Mouse (Mus musculus) v-Abl transformed pro-B cells (cell line): Measurements from ENCODE around the gene Zc2hc1c.

Experiments used
- in situ Hi-C, 2 experiments: fragments of 400-800 bp; cut with MboI; formaldehyde crosslinking; loops; one replicate each; pipeline ENCODE4 v1.15.1; 2025; ENCODE audit not compliant: unreplicated experiment in 2 of 2

Gene Zc2hc1c

GRCm38 (mm10) chr12:85305247-85305892, 17.0 kb downstream of the Zc2hc1c start:
- in situ Hi-C loops = loop anchor here (10.0 to 25.0 kb wide), 5 partner anchors 161 to 668 kb away; partner anchors contain the start of genes Isca2 (in 1 of the 2), Npc2 (in 1 of the 2) and Vrtn (in 1 of the 2)

- in situ Hi-C loops = loop anchor here (10.0 to 25.0 kb wide), 5 partner anchors 164 to 671 kb away; partner anchors contain the start of genes Isca2 (in 1 of the 2), Npc2 (in 1 of the 2) and Vrtn (in 1 of the 2)
Measured at GRCm38 (mm10) chr12:85308651-85309050, 20.3 kb downstream of the Zc2hc1c start.

- in situ Hi-C loops = loop anchor here (25.0 kb wide), 2 partner anchors 757 to 782 kb away; partner anchors contain the start of genes Ift43 (in 1 of the 2) and Tgfb3 (in 1 of the 2)
Measured at GRCm38 (mm10) chr12:85330153-85330552, 41.8 kb downstream of the Zc2hc1c start.

GRCm38 (mm10) chr12:85337567-85338311, 49.3 kb downstream of the Zc2hc1c start:
- in situ Hi-C loops = loop anchor here (25.0 kb wide), 2 partner anchors 750 to 775 kb away; partner anchors contain the start of genes Ift43 (in 1 of the 2) and Tgfb3 (in 1 of the 2)

- in situ Hi-C loops = loop anchor here (25.0 kb wide), 2 partner anchors 748 to 773 kb away; partner anchors contain the start of genes Ift43 (in 1 of the 2) and Tgfb3 (in 1 of the 2)
Measured at GRCm38 (mm10) chr12:85338815-85339214, 50.4 kb downstream of the Zc2hc1c start.

- in situ Hi-C loops = loop anchor here (25.0 kb wide), 2 partner anchors 748 to 773 kb away; partner anchors contain the start of genes Ift43 (in 1 of the 2) and Tgfb3 (in 1 of the 2)
Measured at GRCm38 (mm10) chr12:85339243-85339729, 50.9 kb downstream of the Zc2hc1c start, which contains the start of gene Nek9. Gene Nek9, minus strand, starts transcription at chr12:85339362.

GRCm38 (mm10) chr12:85339947-85340346, 51.6 kb downstream of the Zc2hc1c start:
- in situ Hi-C loops = loop anchor here (5.0 to 25.0 kb wide), 9 partner anchors 37 to 772 kb away; partner anchors contain the start of genes Erg28 (in 1 of the 2), Ift43 (in 1 of the 2), Tgfb3 (in 1 of the 2) and Ttll5 (in 1 of the 2)

- in situ Hi-C loops = loop anchor here (5.0 to 25.0 kb wide), 9 partner anchors 36 to 771 kb away; partner anchors contain the start of genes Erg28 (in 1 of the 2), Ift43 (in 1 of the 2), Tgfb3 (in 1 of the 2) and Ttll5 (in 1 of the 2)
Measured at GRCm38 (mm10) chr12:85341131-85341530, 52.7 kb downstream of the Zc2hc1c start.

- in situ Hi-C loops = loop anchor here (5.0 to 25.0 kb wide), 9 partner anchors 35 to 770 kb away; partner anchors contain the start of genes Erg28 (in 1 of the 2), Ift43 (in 1 of the 2), Tgfb3 (in 1 of the 2) and Ttll5 (in 1 of the 2)
Measured at GRCm38 (mm10) chr12:85342310-85342709, 53.9 kb downstream of the Zc2hc1c start.

- in situ Hi-C loops = loop anchor here (5.0 to 25.0 kb wide), 9 partner anchors 33 to 768 kb away; partner anchors contain the start of genes Erg28 (in 1 of the 2), Ift43 (in 1 of the 2), Tgfb3 (in 1 of the 2) and Ttll5 (in 1 of the 2)
Measured at GRCm38 (mm10) chr12:85344252-85344651, 55.9 kb downstream of the Zc2hc1c start.

GRCm38 (mm10) chr12:85345559-85345958, 57.2 kb downstream of the Zc2hc1c start:
- in situ Hi-C loops = loop anchor here (5.0 to 25.0 kb wide), 3 partner anchors 142 to 767 kb away; partner anchors contain the start of genes Ift43 (in 1 of the 2) and Tgfb3 (in 1 of the 2)

GRCm38 (mm10) chr12:85346374-85346773, 58.0 kb downstream of the Zc2hc1c start:
- in situ Hi-C loops = loop anchor here (5.0 to 25.0 kb wide), 3 partner anchors 141 to 766 kb away; partner anchors contain the start of genes Ift43 (in 1 of the 2) and Tgfb3 (in 1 of the 2)

- in situ Hi-C loops = loop anchor here (5.0 to 25.0 kb wide), 3 partner anchors 140 to 765 kb away; partner anchors contain the start of genes Ift43 (in 1 of the 2) and Tgfb3 (in 1 of the 2)
Measured at GRCm38 (mm10) chr12:85347196-85347595, 58.8 kb downstream of the Zc2hc1c start.

- in situ Hi-C loops = loop anchor here (5.0 to 25.0 kb wide), 3 partner anchors 139 to 764 kb away; partner anchors contain the start of genes Ift43 (in 1 of the 2) and Tgfb3 (in 1 of the 2)
Measured at GRCm38 (mm10) chr12:85348338-85348737, 59.9 kb downstream of the Zc2hc1c start.
